Mouse (Mus musculus): ENCODE results near the gene Zfp715.
"Not testable (repeated sequence)": the region's sequence is repeated elsewhere in the genome, so short reads cannot be mapped to it uniquely, and the experiment has no call there.

Gene Zfp715

DNA sequence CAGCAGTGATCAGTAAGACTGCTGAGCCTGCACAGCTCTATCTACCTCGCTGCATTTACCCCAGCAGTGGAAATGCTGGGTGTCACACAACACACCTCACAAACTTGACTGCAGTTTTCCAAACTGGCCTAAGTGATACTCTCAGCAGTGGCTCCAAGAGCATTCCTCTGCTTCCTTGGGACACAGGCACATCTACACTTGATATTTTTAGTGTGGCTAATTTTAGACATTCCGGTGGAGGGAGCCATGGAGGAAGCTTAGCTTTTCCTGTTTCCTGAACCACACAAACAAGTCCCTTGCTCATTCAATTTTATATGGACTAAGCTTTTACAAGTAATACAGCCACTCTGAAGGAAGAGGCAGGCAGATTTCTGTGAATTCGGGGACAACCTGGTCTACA, 7.9 kb downstream of the Zfp715 start:
- DNase-seq (ENCODE audit: inconsistent ontology term) = no peak

GRCm38 (mm10) chr7:43291524-43291923, 21.6 kb downstream of the Zfp715 start:
- DNase-seq (ENCODE audit: inconsistent ontology term) = no peak

DNA sequence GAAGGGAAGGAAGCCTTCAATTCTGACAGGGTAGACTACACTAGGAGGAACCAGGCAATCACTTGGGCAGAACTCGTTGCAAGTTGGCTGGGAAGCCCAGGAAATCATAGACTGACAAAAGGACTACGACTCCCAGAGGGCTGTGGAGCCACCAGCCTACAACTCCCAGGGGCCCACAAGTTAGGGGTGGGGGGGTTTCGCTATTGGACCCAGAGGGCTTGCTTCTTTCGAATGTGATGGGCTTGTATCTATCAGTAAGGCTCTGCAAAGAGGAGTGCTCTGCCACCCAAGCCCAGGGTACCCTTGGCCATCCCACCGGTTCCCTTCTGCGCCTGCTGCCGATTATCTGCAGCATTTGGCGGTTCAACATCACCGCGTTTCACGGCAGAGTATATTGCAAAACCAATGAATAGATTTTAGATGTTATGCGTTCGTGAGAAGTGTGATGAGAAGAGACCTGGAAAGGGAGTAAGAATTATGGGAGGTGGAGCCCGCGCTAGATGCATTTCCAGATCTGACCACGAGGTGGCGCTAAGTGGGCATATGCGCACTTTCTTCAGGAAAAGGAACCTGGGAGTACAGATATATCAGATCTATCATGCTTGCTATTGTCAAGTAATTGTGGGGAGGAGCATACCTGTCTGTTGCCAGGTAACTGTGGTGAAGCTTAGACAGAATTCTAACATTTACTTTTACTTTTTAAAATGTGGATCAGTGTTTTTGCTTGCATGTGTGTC, 30.1 kb downstream of the Zfp715 start:
- DNase-seq (ENCODE audit: inconsistent ontology term) = peak; percentile 58

DNA sequence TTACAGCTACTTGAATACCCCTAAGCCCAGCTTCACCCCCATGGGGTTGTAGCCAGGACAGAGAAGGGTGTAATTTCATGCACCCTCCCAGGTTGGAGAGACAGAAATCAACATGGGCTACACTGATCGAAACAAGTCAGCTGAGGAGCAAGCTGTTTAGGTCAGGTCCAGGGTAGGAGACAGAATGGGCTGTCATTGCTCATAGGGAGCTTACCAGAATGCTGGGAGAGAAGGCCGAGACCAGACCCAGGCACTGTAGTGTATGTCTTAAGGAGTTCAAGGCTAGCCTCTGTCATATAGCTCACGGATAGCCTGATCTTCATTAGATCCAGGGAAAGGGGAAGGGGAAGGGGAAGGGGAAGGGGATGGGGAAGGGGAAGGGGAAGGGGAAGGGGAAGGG, 30.6 kb downstream of the Zfp715 start:
- no peak for DNase-seq (ENCODE audit: inconsistent ontology term)

- DNase-seq (ENCODE audit: inconsistent ontology term) = no peak
Measured at GRCm38 (mm10) chr7:43277401-43277800, 35.7 kb downstream of the Zfp715 start.

DNA sequence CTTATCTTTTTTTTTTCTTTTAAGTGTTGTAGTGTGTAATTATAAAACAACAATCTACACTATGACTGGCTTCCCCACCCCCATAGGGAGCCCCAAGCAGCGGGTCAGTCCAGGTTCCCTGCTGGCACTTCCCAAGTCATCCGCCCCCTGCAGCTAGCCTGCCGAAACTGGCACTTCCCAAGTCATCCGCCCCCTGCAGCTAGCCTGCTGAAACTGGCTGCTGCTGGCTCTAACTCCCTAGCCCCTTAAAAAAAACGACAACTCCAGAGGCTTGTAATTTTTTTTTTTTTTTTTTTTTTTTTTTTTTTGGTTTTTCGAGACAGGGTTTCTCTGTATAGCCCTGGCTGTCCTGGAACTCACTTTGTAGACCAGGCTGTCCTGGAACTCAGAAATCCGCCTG, 36.9 kb downstream of the Zfp715 start:
- not testable (repeated sequence) for DNase-seq (ENCODE audit: inconsistent ontology term)

DNA sequence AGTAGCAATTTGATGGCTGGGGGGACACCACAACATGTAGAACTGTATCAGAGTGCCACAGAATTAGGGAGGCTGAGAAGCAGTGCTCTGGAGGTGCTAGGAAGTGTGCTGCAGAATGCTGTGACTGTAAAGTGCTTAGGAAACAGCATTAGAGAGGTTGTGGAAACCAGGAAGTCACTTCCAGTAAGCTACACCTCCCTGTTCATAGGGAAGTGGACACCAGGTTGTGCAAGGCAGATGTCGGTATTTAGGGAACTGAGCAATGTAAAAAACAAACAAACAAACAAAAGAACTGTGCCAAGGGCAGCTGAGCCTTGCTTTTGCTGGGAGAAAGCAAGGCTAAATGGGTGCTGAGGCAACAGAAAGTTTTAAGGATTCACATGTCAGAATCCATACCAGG, 39.6 kb downstream of the Zfp715 start:
- DNase-seq (ENCODE audit: inconsistent ontology term) = no peak

DNA sequence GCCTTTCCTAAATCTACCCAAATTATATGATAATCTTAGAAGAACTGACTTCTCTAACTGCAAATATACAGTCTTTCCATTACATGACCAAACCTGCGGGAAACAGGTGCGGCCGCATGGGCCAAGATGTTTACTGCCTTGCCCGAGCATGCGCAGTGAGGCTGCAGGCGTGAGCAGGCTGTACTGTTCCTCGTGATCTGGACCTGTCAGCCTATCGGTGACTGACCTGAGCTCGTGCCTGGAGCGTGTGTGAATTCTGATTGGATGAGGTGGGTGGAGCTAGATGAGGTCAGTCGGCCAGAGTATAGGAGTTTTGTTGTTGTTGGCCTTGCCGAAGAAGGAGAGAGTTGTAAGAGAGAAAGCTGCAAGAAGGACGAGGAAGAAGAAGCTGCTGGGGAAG, 45.7 kb downstream of the Zfp715 start:
- DNase-seq (ENCODE audit: inconsistent ontology term) = not testable (repeated sequence)

GRCm38 (mm10) chr7:43253540-43253939, 59.6 kb downstream of the Zfp715 start:
- no peak for DNase-seq (ENCODE audit: inconsistent ontology term)

GRCm38 (mm10) chr7:43250718-43251117, 62.4 kb downstream of the Zfp715 start:
- DNase-seq (ENCODE audit: inconsistent ontology term) = not testable (repeated sequence)

Data from Muller cell, postnatal 12 days (primary cell).